Mouse (Mus musculus): ENCODE data around the gene Vmn1r209. TPM values are rescaled to one million over a fixed set of nuclear protein-coding genes. Genes with fewer than 3 reads are reported as not detected.
"Not testable (repeated sequence)": the region's sequence is repeated elsewhere in the genome, so short reads cannot be mapped to it uniquely, and the experiment has no call there.

The Vmn1r209 gene
- polyA plus RNA-seq, 2 experiments: not detected

- DNase-seq (ENCODE audit: low spot score); H3K4me1 ChIP-seq (ENCODE audit: control insufficient read depth, insufficient read depth, low read length); H3K27ac ChIP-seq (replicated peaks; ENCODE audit: low read depth, low read length); H3K36me3 ChIP-seq (ENCODE audit: control insufficient read depth, insufficient read depth, low read length); H3K4me3 ChIP-seq (replicated peaks; ENCODE audit: low read length); H3K27me3 ChIP-seq (ENCODE audit: control insufficient read depth, insufficient read depth, low read length); ATAC-seq (ENCODE audit: low FRiP score, low read depth); H3K4me2 ChIP-seq (replicated peaks; ENCODE audit: low read depth, low read length, severe bottlenecking); H3K9me3 ChIP-seq (ENCODE audit: control insufficient read depth, low read length); H3K9ac ChIP-seq (ENCODE audit: low read depth, low read length, severe bottlenecking): not testable (repeated sequence)
- WGBS: 79% methylated on average over 3 of the region's 3 CpGs
Observed at GRCm38 (mm10) chr13:22788096-22788495, 21.4 kb downstream of the Vmn1r209 start.

DNA sequence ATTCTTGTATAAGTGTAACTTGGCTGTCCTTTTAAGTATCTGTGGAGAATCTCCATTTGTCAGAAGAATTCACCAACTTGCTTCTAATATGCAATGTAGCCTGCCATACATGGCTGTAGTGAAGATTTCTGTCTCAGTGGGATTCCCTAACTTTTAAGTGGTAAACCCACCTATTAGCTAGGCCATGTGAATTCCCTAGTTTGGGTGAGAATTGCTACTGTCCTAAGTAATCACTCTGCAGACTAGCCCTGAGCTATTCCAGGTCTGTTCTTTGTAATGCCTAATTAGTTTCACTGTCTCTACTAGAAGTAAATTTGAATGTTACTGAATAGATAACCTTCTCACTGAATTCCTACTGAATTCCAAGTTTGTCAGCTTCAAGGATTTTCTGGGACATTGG is 25.3 kb downstream of the Vmn1r209 start:
- H3K9ac ChIP-seq (ENCODE audit: low read depth, low read length, severe bottlenecking); H3K4me2 ChIP-seq (replicated peaks; ENCODE audit: low read depth, low read length, severe bottlenecking); H3K4me1 ChIP-seq (ENCODE audit: control insufficient read depth, insufficient read depth, low read length); H3K27me3 ChIP-seq (ENCODE audit: control insufficient read depth, insufficient read depth, low read length); H3K9me3 ChIP-seq (ENCODE audit: control insufficient read depth, low read length); ATAC-seq (ENCODE audit: low FRiP score, low read depth); H3K4me3 ChIP-seq (replicated peaks; ENCODE audit: low read length); H3K27ac ChIP-seq (replicated peaks; ENCODE audit: low read depth, low read length); H3K36me3 ChIP-seq (ENCODE audit: control insufficient read depth, insufficient read depth, low read length); DNase-seq (ENCODE audit: low spot score): not testable (repeated sequence)

DNA sequence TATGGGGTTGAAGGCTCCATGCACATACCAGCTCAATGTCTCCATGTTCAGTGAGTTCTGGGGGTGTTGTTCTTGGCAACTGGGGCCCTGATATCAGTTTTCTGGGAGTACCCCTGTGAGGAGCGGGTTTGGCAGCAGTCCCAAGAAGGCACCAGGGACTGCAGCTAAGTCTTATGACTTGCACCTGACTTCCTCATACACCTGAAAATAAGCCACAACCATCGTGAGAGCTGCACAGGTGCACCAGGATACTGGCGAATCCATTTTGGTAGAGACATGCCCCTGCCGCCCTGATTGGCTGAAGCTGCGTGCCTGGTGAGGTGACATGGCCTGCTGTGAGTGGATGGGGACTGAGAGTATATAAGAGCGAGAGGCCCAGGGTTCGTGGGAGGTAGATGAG is 32.2 kb downstream of the Vmn1r209 start, which contains the start of gene Vmn1r208:
TSS of gene Vmn1r208 (minus strand) at position 101 of the 400 bp plus-strand sequence.
- not testable (repeated sequence) for ATAC-seq (ENCODE audit: low FRiP score, low read depth); H3K4me1 ChIP-seq (ENCODE audit: control insufficient read depth, insufficient read depth, low read length); DNase-seq (ENCODE audit: low spot score); H3K27ac ChIP-seq (replicated peaks; ENCODE audit: low read depth, low read length); H3K27me3 ChIP-seq (ENCODE audit: control insufficient read depth, insufficient read depth, low read length); H3K9me3 ChIP-seq (ENCODE audit: control insufficient read depth, low read length); H3K36me3 ChIP-seq (ENCODE audit: control insufficient read depth, insufficient read depth, low read length); H3K9ac ChIP-seq (ENCODE audit: low read depth, low read length, severe bottlenecking); H3K4me2 ChIP-seq (replicated peaks; ENCODE audit: low read depth, low read length, severe bottlenecking); H3K4me3 ChIP-seq (replicated peaks; ENCODE audit: low read length)
- WGBS: no CpG with 5 or more reads among the region's 7 CpGs

DNA sequence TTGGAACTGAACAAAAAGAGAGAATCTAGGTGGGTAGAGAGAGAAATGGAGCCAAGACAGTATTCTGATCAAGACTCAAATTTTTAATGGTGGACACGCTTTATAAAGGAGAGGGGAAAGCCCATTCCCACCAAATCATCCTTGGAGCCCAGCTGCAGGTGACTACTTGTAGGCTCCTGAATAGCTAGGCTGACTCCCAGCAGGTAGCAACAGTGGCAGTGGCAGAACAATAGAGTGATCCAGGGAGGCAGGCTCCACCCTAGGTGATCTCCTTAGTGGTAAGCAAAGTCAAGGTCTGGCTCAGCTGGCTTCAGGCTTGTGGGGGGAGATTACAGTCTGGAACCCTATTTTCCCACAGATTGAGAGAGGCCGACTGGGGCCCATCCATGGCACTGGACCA is 37.9 kb downstream of the Vmn1r209 start:
- H3K4me2 ChIP-seq (replicated peaks; ENCODE audit: low read depth, low read length, severe bottlenecking); H3K4me3 ChIP-seq (replicated peaks; ENCODE audit: low read length); ATAC-seq (ENCODE audit: low FRiP score, low read depth); H3K4me1 ChIP-seq (ENCODE audit: control insufficient read depth, insufficient read depth, low read length); H3K27me3 ChIP-seq (ENCODE audit: control insufficient read depth, insufficient read depth, low read length); H3K9ac ChIP-seq (ENCODE audit: low read depth, low read length, severe bottlenecking); H3K27ac ChIP-seq (replicated peaks; ENCODE audit: low read depth, low read length); DNase-seq (ENCODE audit: low spot score); H3K9me3 ChIP-seq (ENCODE audit: control insufficient read depth, low read length); H3K36me3 ChIP-seq (ENCODE audit: control insufficient read depth, insufficient read depth, low read length): not testable (repeated sequence)
- WGBS: 70% methylated on average over 1 of the region's 2 CpGs

Other genes with a start within 250 kb of the Vmn1r209 start
- gene Vmn1r205, start 216.7 kb downstream of the Vmn1r209 start, polyA plus RNA-seq (2012; rRNA removed): not detected in 2 replicates
- not detected in 2 replicates for gene Vmn1r205, start 216.7 kb downstream of the Vmn1r209 start, polyA plus RNA-seq (2014; fragmentation: Nextera tagmentation; extraction: Ambion mirVana)
- not detected in 2 replicates for gene Vmn1r206, start 185.4 kb downstream of the Vmn1r209 start, polyA plus RNA-seq (2012; rRNA removed)
- not detected in 2 replicates for gene Vmn1r206, start 185.4 kb downstream of the Vmn1r209 start, polyA plus RNA-seq (2014; fragmentation: Nextera tagmentation; extraction: Ambion mirVana)
- gene Vmn1r207-ps, start 80.1 kb downstream of the Vmn1r209 start, polyA plus RNA-seq (2012; rRNA removed): not detected in 2 replicates
- not detected in 2 replicates for gene Vmn1r207-ps, start 80.1 kb downstream of the Vmn1r209 start, polyA plus RNA-seq (2014; fragmentation: Nextera tagmentation; extraction: Ambion mirVana)
- not detected in 2 replicates for gene Vmn1r208, start 32.3 kb downstream of the Vmn1r209 start, polyA plus RNA-seq (2012; rRNA removed)
- not detected in 2 replicates for gene Vmn1r208, start 32.3 kb downstream of the Vmn1r209 start, polyA plus RNA-seq (2014; fragmentation: Nextera tagmentation; extraction: Ambion mirVana)
- not detected in 2 replicates for gene Vmn1r210, start 21.7 kb upstream of the Vmn1r209 start, polyA plus RNA-seq (2012; rRNA removed)
- not detected in 2 replicates for gene Vmn1r210, start 21.7 kb upstream of the Vmn1r209 start, polyA plus RNA-seq (2014; fragmentation: Nextera tagmentation; extraction: Ambion mirVana)
- not detected in 2 replicates for gene Vmn1r211, start 47.9 kb upstream of the Vmn1r209 start, polyA plus RNA-seq (2012; rRNA removed)
- gene Vmn1r211, start 47.9 kb upstream of the Vmn1r209 start, polyA plus RNA-seq (2014; fragmentation: Nextera tagmentation; extraction: Ambion mirVana): not detected in 2 replicates
- not detected in 2 replicates for gene Vmn1r212, start 74.5 kb upstream of the Vmn1r209 start, polyA plus RNA-seq (2012; rRNA removed)
- gene Vmn1r212, start 74.5 kb upstream of the Vmn1r209 start, polyA plus RNA-seq (2014; fragmentation: Nextera tagmentation; extraction: Ambion mirVana): not detected in 2 replicates
- not detected in 2 replicates for gene Vmn1r213, start 198.0 kb upstream of the Vmn1r209 start, polyA plus RNA-seq (2012; rRNA removed)
- not detected in 2 replicates for gene Vmn1r213, start 198.0 kb upstream of the Vmn1r209 start, polyA plus RNA-seq (2014; fragmentation: Nextera tagmentation; extraction: Ambion mirVana)
- not detected in 2 replicates for gene Vmn1r214, start 220.7 kb upstream of the Vmn1r209 start, polyA plus RNA-seq (2012; rRNA removed)
- gene Vmn1r214, start 220.7 kb upstream of the Vmn1r209 start, polyA plus RNA-seq (2014; fragmentation: Nextera tagmentation; extraction: Ambion mirVana): not detected in 2 replicates

Measured in limb, embryonic 14.5 days (tissue).